Mouse (Mus musculus): ENCODE results near the gene Pex3. TPM values are rescaled to one million over a fixed set of nuclear protein-coding genes. Genes with fewer than 3 reads are reported as not detected.
A peak's percentile ranks its signal among the peaks of the same experiment; 100 is the strongest.

The Pex3 gene
- total and polyA plus RNA-seq, 2 experiments from 2014 or later, result 33.8 to 41.7 TPM

GRCm38 (mm10) chr10:13500938-13501496, 51.9 kb downstream of the Pex3 start:
- WGBS, result 1% methylated on average over 30 of the region's 30 CpGs
- DNase-seq, result peak; percentile 92
- H3K4me3 ChIP-seq (ENCODE audit: low read depth, low read length), result peak overlapping the region; percentile 54
- no peaks in the 10 kb centered on the region for H3K27me3 ChIP-seq (ENCODE audit: insufficient read depth, low read length)
- no peaks in the 10 kb centered on the region; the same call in 1 of the 2 replicates for H3K36me3 ChIP-seq (ENCODE audit: insufficient read depth)
- peak overlapping the region; percentile 68 for H3K9ac ChIP-seq
- peak overlapping the region; percentile 72 for H3K4me2 ChIP-seq (ENCODE audit: low read depth)
- peak; percentile 95 for ATAC-seq
- 0 out of 2 replicates have a peak, but pooled peaks cover 4% of the 10 kb centered on the region for H3K4me1 ChIP-seq (ENCODE audit: insufficient read depth)
- TF ChIP-seq CTCF (IDR thresholded peaks at IDR 0.05; ENCODE audit: low read depth), result no peak
- H3K27ac ChIP-seq (ENCODE audit: low read depth, low read length), result no peak overlapping the region
- no peaks in the 10 kb centered on the region for H3K9me3 ChIP-seq (ENCODE audit: low read length)

- H3K9me3 ChIP-seq (ENCODE audit: low read length), result no peaks in the 10 kb centered on the region
- H3K4me3 ChIP-seq (ENCODE audit: low read depth, low read length), result peak overlapping the region; percentile 54
- WGBS, result 54% methylated on average over 9 of the region's 9 CpGs
- no peak for TF ChIP-seq CTCF (IDR thresholded peaks at IDR 0.05; ENCODE audit: low read depth)
- peak overlapping the region; percentile 68 for H3K9ac ChIP-seq
- ATAC-seq (no peak), DNase-seq (no peak)
- H3K27ac ChIP-seq (ENCODE audit: low read depth, low read length), result no peak overlapping the region
- peak overlapping the region; percentile 72 for H3K4me2 ChIP-seq (ENCODE audit: low read depth)
- 0 out of 2 replicates have a peak, but pooled peaks cover 4% of the 10 kb centered on the region for H3K4me1 ChIP-seq (ENCODE audit: insufficient read depth)
- no peaks in the 10 kb centered on the region; the same call in 1 of the 2 replicates for H3K36me3 ChIP-seq (ENCODE audit: insufficient read depth)
- H3K27me3 ChIP-seq (ENCODE audit: insufficient read depth, low read length), result no peaks in the 10 kb centered on the region
These were observed 52.5 kb downstream of the Pex3 start for GRCm38 (mm10) chr10:13500473-13500872.

GRCm38 (mm10) chr10:13499331-13499730, 53.6 kb downstream of the Pex3 start, which contains the start of gene Fuca2:
Fuca2 (plus strand) TSS chr10:13499540.
- no peak for TF ChIP-seq CTCF (IDR thresholded peaks at IDR 0.05; ENCODE audit: low read depth)
- Histone ChIP-seq H3K9me3 (ENCODE audit: low read length) (no peaks in the 10 kb centered on the region), H3K9ac (no peak within 1 kb of the TSS), H3K27me3 (ENCODE audit: insufficient read depth, low read length) (no peaks in the 10 kb centered on the region), H3K4me1 (ENCODE audit: insufficient read depth) (0 out of 2 replicates have a peak, but pooled peaks cover 4% of the 10 kb centered on the region), H3K4me2 (ENCODE audit: low read depth) (no peak within 1 kb of the TSS), H3K4me3 (ENCODE audit: low read depth, low read length) (no peak within 1 kb of the TSS), H3K36me3 (ENCODE audit: insufficient read depth) (no peaks in the 10 kb centered on the region; the same call in 1 of the 2 replicates), H3K27ac (ENCODE audit: low read depth, low read length) (no peak within 1 kb of the TSS)
- DNase-seq (no peak), ATAC-seq (no peak)
- WGBS, result 86% methylated on average over 2 of the region's 2 CpGs

- Histone ChIP-seq H3K9ac (no peak overlapping the region), H3K27me3 (ENCODE audit: insufficient read depth, low read length) (no peaks in the 10 kb centered on the region), H3K4me3 (ENCODE audit: low read depth, low read length) (no peak overlapping the region), H3K9me3 (ENCODE audit: low read length) (no peaks in the 10 kb centered on the region), H3K4me2 (ENCODE audit: low read depth) (no peak overlapping the region), H3K27ac (ENCODE audit: low read depth, low read length) (no peak overlapping the region), H3K36me3 (ENCODE audit: insufficient read depth) (no peaks in the 10 kb centered on the region), H3K4me1 (ENCODE audit: insufficient read depth) (0 out of 2 replicates have a peak, but pooled peaks cover 4% of the 10 kb centered on the region)
- no peak for ATAC-seq
- no peak for TF ChIP-seq CTCF (IDR thresholded peaks at IDR 0.05; ENCODE audit: low read depth)
- 94% methylated on average over 3 of the region's 3 CpGs for WGBS
- DNase-seq, result no peak
These were observed 56.6 kb downstream of the Pex3 start for GRCm38 (mm10) chr10:13496315-13496714.

- no peak overlapping the region for H3K27ac ChIP-seq (ENCODE audit: low read depth, low read length)
- no peak overlapping the region for H3K4me3 ChIP-seq (ENCODE audit: low read depth, low read length)
- no peaks in the 10 kb centered on the region for H3K4me1 ChIP-seq (ENCODE audit: insufficient read depth)
- no peaks in the 10 kb centered on the region for H3K27me3 ChIP-seq (ENCODE audit: insufficient read depth, low read length)
- no peak overlapping the region for H3K4me2 ChIP-seq (ENCODE audit: low read depth)
- no peak for ATAC-seq
- H3K36me3 ChIP-seq (ENCODE audit: insufficient read depth), result no peaks in the 10 kb centered on the region
- DNase-seq, result no peak
- no peak for TF ChIP-seq CTCF (IDR thresholded peaks at IDR 0.05; ENCODE audit: low read depth)
- H3K9ac ChIP-seq, result no peak overlapping the region
- no peaks in the 10 kb centered on the region for H3K9me3 ChIP-seq (ENCODE audit: low read length)
- 90% methylated on average over 9 of the region's 9 CpGs for WGBS
These were observed 58.8 kb downstream of the Pex3 start for GRCm38 (mm10) chr10:13493978-13494686.

- H3K36me3 ChIP-seq (ENCODE audit: insufficient read depth), result no peaks in the 10 kb centered on the region
- WGBS, result 85% methylated on average over 6 of the region's 6 CpGs
- no peak for TF ChIP-seq CTCF (IDR thresholded peaks at IDR 0.05; ENCODE audit: low read depth)
- H3K27ac ChIP-seq (ENCODE audit: low read depth, low read length), result no peak overlapping the region
- H3K27me3 ChIP-seq (ENCODE audit: insufficient read depth, low read length), result no peaks in the 10 kb centered on the region
- ATAC-seq (no peak), DNase-seq (no peak)
- H3K9ac ChIP-seq, result no peak overlapping the region
- H3K9me3 ChIP-seq (ENCODE audit: low read length), result no peaks in the 10 kb centered on the region
- no peaks in the 10 kb centered on the region for H3K4me1 ChIP-seq (ENCODE audit: insufficient read depth)
- H3K4me2 ChIP-seq (ENCODE audit: low read depth), result no peak overlapping the region
- H3K4me3 ChIP-seq (ENCODE audit: low read depth, low read length), result no peak overlapping the region
These were observed 63.3 kb downstream of the Pex3 start for GRCm38 (mm10) chr10:13489671-13490070.

- DNase-seq, result no peak
These were observed 67.0 kb downstream of the Pex3 start for GRCm38 (mm10) chr10:13485958-13486357.

More at GRCm38 (mm10) chr10:13485958-13486357, 67.0 kb downstream of the Pex3 start:
- Histone ChIP-seq H3K4me2 (ENCODE audit: low read depth) (no peak overlapping the region), H3K9me3 (ENCODE audit: low read length) (no peaks in the 10 kb centered on the region), H3K9ac (no peak overlapping the region), H3K27ac (ENCODE audit: low read depth, low read length) (no peak overlapping the region), H3K4me3 (ENCODE audit: low read depth, low read length) (no peak overlapping the region), H3K27me3 (ENCODE audit: insufficient read depth, low read length) (no peaks in the 10 kb centered on the region), H3K4me1 (ENCODE audit: insufficient read depth) (no peaks in the 10 kb centered on the region), H3K36me3 (ENCODE audit: insufficient read depth) (no peaks in the 10 kb centered on the region)
- whole genome bisulfite sequencing, result 50% methylated on average over 4 of the region's 4 CpGs
- ATAC-seq, result peak; percentile 60; the same call in 1 of the 2 replicates
- no peak for TF ChIP-seq CTCF (IDR thresholded peaks at IDR 0.05; ENCODE audit: low read depth)
